Mouse (Mus musculus) thymus, adult 2 months (tissue): Measurements from ENCODE around the gene Ubxn4. TPM values are rescaled to one million over a fixed set of nuclear protein-coding genes. Genes with fewer than 3 reads are reported as not detected.
A peak's percentile ranks its signal among the peaks of the same experiment; 100 is the strongest.
"Not testable (repeated sequence)": the region's sequence is repeated elsewhere in the genome, so short reads cannot be mapped to it uniquely, and the experiment has no call there.

Experiments used
- DNase-seq: peaks from one replicate; pipeline ENCODE4 v3.0.0; 2021
- H3K27ac ChIP-seq: fragments of 200-500 bp; 2 replicates; pipeline ENCODE4 v1.5.1; 2012; ENCODE audit warnings: low read length, control low read depth; ENCODE audit not compliant: control insufficient read depth, insufficient read depth
- H3K27me3 ChIP-seq: fragments of 200-500 bp; 2 replicates; pipeline ENCODE4 v1.6.1; 2012; ENCODE audit warnings: mild to moderate bottlenecking, low read length, moderate library complexity, mixed read lengths; ENCODE audit not compliant: control insufficient read depth, insufficient read depth
- H3K36me3 ChIP-seq: fragments of 200-500 bp; 2 replicates; pipeline ENCODE4 v1.6.1; 2012; ENCODE audit warnings: mild to moderate bottlenecking, low read length, moderate library complexity; ENCODE audit not compliant: control insufficient read depth, insufficient read depth
- H3K4me1 ChIP-seq: fragments of 200-500 bp; replicated peaks from 2 replicates; pipeline ENCODE4 v1.6.1; 2012; ENCODE audit warnings: low read length; ENCODE audit not compliant: control insufficient read depth, insufficient read depth
- H3K4me3 ChIP-seq: fragments of 200-500 bp; 2 replicates; pipeline ENCODE4 v1.5.1; 2012; ENCODE audit warnings: mild to moderate bottlenecking, low read length, control low read depth, moderate library complexity; ENCODE audit not compliant: control insufficient read depth, insufficient read depth
- CTCF ChIP-seq: fragments of 200-500 bp; IDR thresholded peaks from 2 replicates; pipeline ENCODE4 v1.5.1; 2012; ENCODE audit warnings: mild to moderate bottlenecking, control low read depth, low read length, moderate library complexity, borderline replicate concordance; ENCODE audit not compliant: control insufficient read depth, poor library complexity, insufficient read depth; ENCODE audit errors: extremely low read depth
- POLR2A ChIP-seq: fragments of 200-500 bp; IDR thresholded peaks from 2 replicates; pipeline ENCODE4 v1.6.1; 2012; ENCODE audit warnings: mild to moderate bottlenecking, low read length, control low read depth, moderate library complexity; ENCODE audit not compliant: control insufficient read depth, poor library complexity, insufficient read depth; ENCODE audit errors: extremely low read depth
- WGBS: fragments of 180-500 bp; shearing (Covaris S2); methylation state at CpG from one replicate; pipeline ENCODE4 v1.1.7; 2018; 5-methylcytosine and 5-hydroxymethylcytosine counted together
- polyA plus RNA-seq: library from polyadenylated mRNA; depleted of rRNA; stranded (reverse); fragments of >200 nt; gene quantifications from 2 replicates; pipeline ENCODE4 v1.2.3, GENCODE M21; 2012

The Ubxn4 gene
- polyA plus RNA-seq, 1 experiment, result 26.7 TPM

GRCm38 (mm10) chr1:128295717-128296528, 52.2 kb downstream of the Ubxn4 start:
- no peaks in the 10 kb centered on the region for H3K27me3 ChIP-seq
- no peaks in the 10 kb centered on the region for H3K36me3 ChIP-seq
- H3K27ac ChIP-seq, result no peak overlapping the region
- TF ChIP-seq CTCF (no peak), POLR2A (no peak)
- H3K4me3 ChIP-seq, result no peak overlapping the region
- H3K4me1 ChIP-seq, result no peaks in the 10 kb centered on the region
- WGBS, result 94% methylated on average over 5 of the region's 5 CpGs
- DNase-seq, result no peak

- Histone ChIP-seq H3K27me3 (no peaks in the 10 kb centered on the region), H3K4me3 (no peak overlapping the region), H3K36me3 (no peaks in the 10 kb centered on the region), H3K27ac (no peak overlapping the region), H3K4me1 (no peaks in the 10 kb centered on the region)
- no peak for TF ChIP-seq CTCF
- no peak for TF ChIP-seq POLR2A
- DNase-seq, result no peak
- 93% methylated on average over 16 of the region's 16 CpGs for WGBS
Measured at GRCm38 (mm10) chr1:128303900-128304299, 60.1 kb downstream of the Ubxn4 start.

- 96% methylated on average over 3 of the region's 3 CpGs for WGBS
- Histone ChIP-seq H3K27ac (no peak overlapping the region), H3K27me3 (no peaks in the 10 kb centered on the region), H3K4me3 (no peak overlapping the region), H3K4me1 (no peaks in the 10 kb centered on the region), H3K36me3 (no peaks in the 10 kb centered on the region)
- no peak for TF ChIP-seq CTCF
- TF ChIP-seq POLR2A, result no peak
- DNase-seq, result peak; percentile 6
Measured at GRCm38 (mm10) chr1:128309043-128309442, 65.3 kb downstream of the Ubxn4 start.

- 18% methylated on average over 4 of the region's 4 CpGs for WGBS
- DNase-seq, result no peak
- Histone ChIP-seq H3K4me3 (no peak overlapping the region), H3K36me3 (no peaks in the 10 kb centered on the region), H3K4me1 (no peaks in the 10 kb centered on the region), H3K27ac (no peak overlapping the region), H3K27me3 (no peaks in the 10 kb centered on the region)
- TF ChIP-seq POLR2A (no peak), CTCF (no peak)
Measured at GRCm38 (mm10) chr1:128314665-128315064, 70.9 kb downstream of the Ubxn4 start.

- not testable (repeated sequence) for H3K36me3 ChIP-seq, H3K27me3 ChIP-seq, H3K4me1 ChIP-seq, H3K4me3 ChIP-seq, DNase-seq, H3K27ac ChIP-seq
- WGBS, result 96% methylated on average over 6 of the region's 6 CpGs
Measured at GRCm38 (mm10) chr1:128319266-128319665, 75.5 kb downstream of the Ubxn4 start.

GRCm38 (mm10) chr1:128323026-128323643, 79.4 kb downstream of the Ubxn4 start:
- 0 out of 2 replicates have a peak, but pooled peaks cover 2% of the 10 kb centered on the region for H3K4me1 ChIP-seq
- DNase-seq, result no peak
- no peak overlapping the region for H3K27ac ChIP-seq
- H3K4me3 ChIP-seq, result no peak overlapping the region
- H3K27me3 ChIP-seq, result no peaks in the 10 kb centered on the region
- no peaks in the 10 kb centered on the region for H3K36me3 ChIP-seq
- WGBS, result 56% methylated on average over 8 of the region's 8 CpGs
- TF ChIP-seq CTCF, result no peak
- no peak for TF ChIP-seq POLR2A

- DNase-seq, result no peak
- Histone ChIP-seq H3K4me1 (0 out of 2 replicates have a peak, but pooled peaks cover 2% of the 10 kb centered on the region), H3K27me3 (no peaks in the 10 kb centered on the region), H3K36me3 (no peaks in the 10 kb centered on the region; the same call in 1 of the 2 replicates), H3K4me3 (no peak overlapping the region), H3K27ac (no peak overlapping the region)
- 94% methylated on average over 2 of the region's 2 CpGs for WGBS
- no peak for TF ChIP-seq POLR2A
- no peak for TF ChIP-seq CTCF
Measured at GRCm38 (mm10) chr1:128324776-128325175, 81.0 kb downstream of the Ubxn4 start.
